Mouse (Mus musculus) adrenal gland, adult (tissue): ENCODE data around the gene Il17c.
A peak's percentile ranks its signal among the peaks of the same experiment; 100 is the strongest.

Source experiments
- DNase-seq, 2 experiments: peaks; one replicate each; pipeline ENCODE4 v3.0.0; 2022 to 2023; ENCODE audit warnings: low spot score in 1 of 2; ENCODE audit not compliant: inconsistent age in 2 of 2

The Il17c gene

DNA sequence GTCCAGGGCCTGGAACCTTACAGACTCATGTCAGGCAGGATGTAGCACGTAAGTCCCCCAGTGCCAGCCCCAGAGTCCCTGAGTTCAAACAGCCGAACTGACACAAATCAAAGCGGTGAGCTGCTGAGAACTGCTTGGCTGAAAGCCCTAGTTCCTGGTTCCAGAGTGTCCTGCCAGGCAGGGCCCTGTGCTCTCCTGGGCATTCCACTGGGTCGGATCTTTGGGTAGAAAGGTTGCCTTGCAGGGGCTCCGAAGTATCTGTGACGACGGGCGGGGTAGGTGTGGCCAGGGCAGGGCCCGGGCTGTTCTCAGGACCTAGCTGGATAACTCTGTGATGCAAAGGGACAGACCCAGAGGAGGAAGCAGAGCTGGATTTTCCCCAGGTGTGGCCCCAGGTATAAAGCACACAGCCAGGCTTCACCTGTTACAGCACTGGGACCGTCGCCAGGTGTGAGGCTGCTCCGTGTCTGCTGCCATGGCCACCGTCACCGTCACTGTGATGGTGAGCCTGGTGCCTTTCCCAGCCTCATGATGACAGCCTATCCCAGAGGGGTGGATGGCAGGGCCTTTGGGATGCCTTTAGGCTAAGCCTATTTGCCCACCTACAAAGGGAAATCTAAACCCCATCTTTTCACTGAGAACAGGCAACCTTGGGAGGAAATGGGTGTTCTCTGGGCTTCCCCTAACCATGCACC, at the start of gene Il17c:
Gene Il17c, plus strand, starts transcription at position 645 of the 695 bp plus-strand sequence.
- DNase-seq, result no peak

- DNase-seq, result no peak
These were observed 46.5 kb upstream of the Il17c start for GRCm38 (mm10) chr8:122375320-122375719.

GRCm38 (mm10) chr8:122375751-122376364, 46.0 kb upstream of the Il17c start:
- DNase-seq, result no peak

DNA sequence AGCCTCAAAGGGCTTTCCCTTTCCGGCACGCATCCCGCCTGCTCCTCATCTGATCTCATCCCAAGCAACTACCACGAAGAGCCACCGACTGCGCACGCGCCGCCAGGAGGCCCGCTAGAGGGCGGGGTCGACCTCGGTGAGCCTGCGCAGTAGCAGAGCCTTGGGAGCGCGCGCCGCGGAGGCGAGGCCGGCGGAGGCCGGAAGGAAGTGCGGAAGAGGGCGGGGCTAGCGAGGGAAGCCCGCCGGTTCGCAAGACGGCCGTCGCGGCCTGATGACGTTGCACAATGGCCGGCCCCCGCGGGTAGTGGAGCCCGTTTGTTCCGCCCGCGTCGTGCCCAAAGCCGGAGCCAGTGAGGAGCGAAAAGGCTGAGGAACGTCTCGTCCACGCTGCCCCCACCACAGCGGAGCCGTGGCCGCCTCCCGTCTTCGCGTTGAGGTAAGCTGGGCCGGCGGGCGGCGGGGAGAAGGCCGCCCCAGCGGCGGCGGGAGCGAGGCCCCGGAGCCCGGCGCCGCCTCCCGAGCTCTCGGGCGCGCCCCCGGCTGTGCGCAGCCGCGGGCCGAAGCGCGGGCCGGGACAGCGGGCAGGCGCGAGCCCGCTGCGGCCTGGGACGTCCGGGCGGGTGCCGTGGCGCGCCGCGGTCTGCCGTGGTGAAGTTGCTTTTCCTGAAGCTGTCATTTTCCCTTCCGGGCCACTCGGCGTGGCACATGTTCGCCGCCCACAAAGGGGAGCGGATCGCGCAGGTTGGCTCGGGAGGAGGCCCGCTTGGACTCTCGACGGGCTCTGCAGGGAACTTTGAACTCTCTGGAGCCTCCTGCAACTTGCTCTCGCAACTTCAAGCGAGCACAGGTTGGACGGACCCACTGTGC, 45.2 kb upstream of the Il17c start, which contains the start of gene Zc3h18:
Gene Zc3h18, plus strand, starts transcription at position 245 of the 867 bp plus-strand sequence.
- peak; percentile 99 to 100 for DNase-seq

DNA sequence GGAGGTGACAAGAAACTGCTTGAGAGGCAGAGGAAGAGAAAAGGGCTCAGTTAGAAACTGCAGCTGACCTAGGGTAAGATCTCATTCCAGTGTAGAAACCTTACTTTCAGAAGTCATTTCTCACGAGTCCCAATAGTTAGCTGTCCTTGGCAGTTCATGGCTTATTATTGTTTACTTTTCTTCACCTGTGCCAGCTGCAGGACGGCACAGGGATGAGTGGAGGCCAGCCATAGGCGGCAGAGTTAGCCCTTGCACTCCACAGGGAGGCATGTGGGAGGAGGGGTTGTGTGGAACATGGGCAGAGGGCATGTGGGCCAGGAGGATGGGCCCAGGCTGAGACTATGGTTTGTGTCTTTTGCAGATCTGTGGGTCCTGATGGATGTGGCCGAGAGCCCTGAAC, 38.8 kb upstream of the Il17c start:
- DNase-seq, result no peak

DNA sequence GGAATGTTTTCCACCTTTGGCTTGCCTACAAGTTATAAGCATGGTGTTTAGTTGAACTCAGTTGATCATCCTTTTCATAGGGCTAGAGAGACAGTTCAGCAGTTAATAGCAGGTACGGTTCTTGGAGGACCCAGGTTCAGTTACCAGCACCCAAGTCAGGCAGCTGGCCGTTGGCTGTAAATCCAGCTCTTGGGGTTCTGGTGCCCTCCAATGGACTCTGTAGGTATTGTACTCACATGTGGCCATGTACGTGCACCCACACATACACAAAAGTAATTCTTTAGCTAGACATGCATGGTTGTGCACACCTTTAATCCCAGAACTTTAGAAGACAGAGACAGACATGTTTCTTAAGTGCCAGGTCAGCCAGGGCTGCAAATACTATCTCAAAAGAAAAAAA, 32.5 kb upstream of the Il17c start:
- no peak for DNase-seq

GRCm38 (mm10) chr8:122390758-122391157, 31.1 kb upstream of the Il17c start:
- no peak for DNase-seq

- no peak for DNase-seq
These were observed 28.1 kb upstream of the Il17c start for GRCm38 (mm10) chr8:122393717-122394116.

DNA sequence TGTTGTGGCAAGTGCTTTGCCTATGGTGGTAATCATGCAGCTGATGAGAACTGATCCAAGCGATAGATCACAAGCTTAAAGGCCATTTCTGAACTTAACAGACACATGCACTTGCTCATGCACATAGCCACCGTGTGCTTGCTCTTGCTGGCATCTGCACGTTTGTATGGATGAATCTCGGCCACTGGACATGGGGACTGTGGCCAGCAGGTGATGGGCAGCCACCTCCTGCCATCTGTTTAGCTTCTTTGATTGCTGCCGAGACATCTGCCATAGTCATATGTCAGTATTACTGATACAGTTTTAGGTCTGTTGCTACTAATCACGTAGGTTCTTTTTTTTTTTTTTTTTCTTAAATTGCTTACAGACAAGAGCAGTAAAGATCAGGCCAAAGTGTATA, 26.5 kb upstream of the Il17c start:
- DNase-seq, result no peak

DNA sequence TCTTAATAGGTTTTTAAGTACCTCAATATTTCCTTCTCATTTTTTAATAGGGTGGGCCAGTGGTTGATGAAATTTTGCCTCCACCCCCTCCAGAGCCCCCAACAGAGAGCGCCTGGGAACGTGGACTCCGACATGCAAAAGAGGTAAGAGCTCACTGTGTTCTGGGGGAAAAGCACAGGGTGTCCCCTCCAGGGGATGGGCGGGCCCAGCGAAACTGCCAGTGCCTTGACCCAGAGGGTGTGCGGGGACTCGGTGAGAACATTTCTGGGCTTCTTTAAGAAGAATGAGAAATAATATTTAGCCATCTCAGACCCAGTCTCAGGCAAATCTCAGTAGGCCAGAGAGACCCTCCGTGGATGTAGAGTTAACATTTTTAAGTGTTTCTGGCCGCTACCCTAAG, 23.6 kb upstream of the Il17c start:
- DNase-seq, result no peak

GRCm38 (mm10) chr8:122405146-122405805, 16.5 kb upstream of the Il17c start:
- no peak for DNase-seq

GRCm38 (mm10) chr8:122407678-122408077, 14.1 kb upstream of the Il17c start:
- DNase-seq, result no peak

- no peak for DNase-seq
These were observed 7.5 kb upstream of the Il17c start for GRCm38 (mm10) chr8:122414311-122414710.

- DNase-seq, result no peak
These were observed 6.3 kb upstream of the Il17c start for GRCm38 (mm10) chr8:122415554-122415953.

DNA sequence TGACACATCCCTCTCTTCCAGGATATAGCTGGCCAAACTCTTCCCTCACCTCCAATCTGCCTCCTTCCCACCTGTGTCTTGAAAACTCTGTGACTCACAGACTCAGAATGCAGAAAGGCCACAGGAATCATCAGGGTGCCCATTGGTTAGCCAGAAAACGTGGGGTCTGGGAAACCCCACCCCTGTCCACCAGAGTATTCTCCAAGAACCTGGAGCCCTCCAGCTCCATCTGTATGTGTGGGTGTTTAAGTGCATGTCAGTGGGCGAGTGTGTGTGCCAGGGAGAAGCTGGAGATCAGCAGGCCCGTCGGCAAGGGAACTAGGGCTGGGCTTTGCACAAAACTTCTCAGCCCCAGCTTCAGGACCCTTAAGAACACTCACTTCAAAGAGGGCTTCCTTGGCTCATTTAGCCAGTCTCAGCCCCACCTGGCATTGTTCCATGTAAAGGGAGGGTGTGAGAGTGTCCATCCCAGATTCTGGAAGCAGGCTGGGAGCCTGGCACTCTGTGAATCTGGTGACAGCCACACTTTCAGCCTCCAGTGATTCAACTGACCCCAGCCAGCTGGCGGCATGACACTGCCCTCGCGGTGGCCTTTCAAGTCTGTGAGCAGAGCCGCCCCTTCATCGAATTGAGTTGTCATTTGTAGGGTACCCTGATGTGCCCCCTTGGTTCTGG, 1.8 kb upstream of the Il17c start:
- DNase-seq, result no peak

DNA sequence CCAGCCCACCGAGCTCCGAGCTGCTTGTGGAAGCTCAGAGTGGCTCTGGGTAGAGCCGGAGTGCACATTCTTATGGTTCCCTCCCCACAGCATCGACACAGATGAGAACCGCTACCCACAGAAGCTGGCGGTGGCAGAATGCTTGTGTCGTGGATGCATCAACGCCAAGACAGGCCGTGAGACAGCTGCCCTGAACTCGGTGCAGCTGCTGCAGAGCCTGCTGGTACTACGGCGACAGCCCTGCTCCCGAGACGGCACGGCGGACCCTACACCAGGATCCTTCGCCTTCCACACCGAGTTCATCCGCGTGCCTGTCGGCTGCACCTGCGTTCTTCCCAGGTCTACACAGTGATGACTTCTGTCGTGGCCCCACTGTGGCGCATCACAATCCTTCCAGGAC, 1.4 kb downstream of the Il17c start:
- DNase-seq, result no peak

DNA sequence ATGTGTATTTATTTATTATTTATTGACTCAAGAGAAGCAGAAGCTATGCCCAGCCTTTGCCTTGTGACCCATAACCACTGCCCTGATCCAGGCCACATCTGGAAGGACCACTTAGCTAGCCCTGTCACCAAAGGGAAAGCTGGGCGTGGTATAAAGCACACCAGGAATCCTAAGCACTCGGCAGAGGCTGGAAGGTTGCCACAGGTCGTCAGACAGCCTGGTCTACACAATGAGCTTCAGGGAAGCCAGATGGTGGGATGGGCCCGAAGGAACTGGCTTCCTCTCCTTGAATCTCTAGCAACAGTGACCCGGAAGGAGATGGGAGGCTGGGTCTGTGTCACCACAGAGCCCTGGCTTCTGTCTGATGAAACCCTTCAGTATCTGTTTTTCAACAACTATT, 1.8 kb downstream of the Il17c start:
- no peak for DNase-seq

DNA sequence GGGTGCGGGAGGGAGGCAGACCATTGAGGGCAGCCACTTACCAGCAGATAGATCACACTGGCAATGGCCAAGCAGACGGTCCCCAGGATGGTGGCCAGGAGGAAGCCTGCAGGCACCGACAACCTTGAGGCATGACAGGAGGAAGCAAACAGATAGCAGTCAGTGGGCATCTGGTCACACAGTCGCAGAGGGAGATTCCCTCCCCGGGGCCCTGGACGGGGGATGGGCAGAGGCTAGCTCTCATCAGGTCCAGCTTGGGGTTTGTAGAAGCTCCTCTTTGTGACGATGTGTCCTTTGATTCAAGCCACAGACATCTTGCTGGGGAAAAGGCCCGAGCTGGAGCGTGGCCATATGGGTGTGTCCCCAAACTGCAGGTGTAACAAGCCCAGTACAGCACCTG, 4.3 kb downstream of the Il17c start:
- DNase-seq, result no peak

GRCm38 (mm10) chr8:122427607-122428006, 5.8 kb downstream of the Il17c start:
- no peak for DNase-seq

GRCm38 (mm10) chr8:122428163-122428562, 6.3 kb downstream of the Il17c start:
- DNase-seq, result no peak
